Comparison of ENCODE assay signal across 12 mouse cellular contexts in the genomic region with DNA sequence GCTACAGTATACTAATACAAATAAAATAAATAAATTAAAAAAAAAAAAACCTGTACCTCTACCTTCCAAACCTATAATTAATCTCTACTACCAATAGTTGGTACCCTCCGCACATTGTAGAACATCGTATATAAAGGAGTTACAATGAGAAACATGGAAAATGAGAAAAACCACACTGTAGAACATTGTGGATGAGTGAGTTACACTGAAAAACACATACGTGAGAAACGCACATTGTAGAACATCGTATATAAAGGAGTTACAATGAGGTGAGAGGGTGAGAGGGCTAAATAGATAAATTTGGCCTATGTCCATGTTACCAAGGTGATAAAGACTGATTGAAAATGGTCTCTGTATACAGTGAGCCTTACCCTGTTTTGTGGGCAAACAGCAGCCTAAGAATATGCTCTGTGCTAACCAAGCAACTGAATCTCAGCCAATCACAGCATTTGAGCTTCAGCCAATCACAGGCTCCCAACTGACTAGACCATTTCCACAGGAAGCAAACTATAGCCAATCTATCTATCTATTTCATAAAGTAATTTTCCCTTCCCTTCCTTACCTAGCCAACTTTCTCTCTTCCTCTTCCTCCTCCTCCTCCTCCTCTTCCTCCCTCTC. TPM values are rescaled to one million over a fixed set of nuclear protein-coding genes. Genes with fewer than 3 reads are reported as not detected.
DNase-seq lines count a peak whose midpoint lies in the region; ATAC-seq and TF ChIP-seq lines count a peak whose summit lies in the region.
"Had no signal": no experiment of that assay in that cellular context is flagged by ENCODE, and none has a peak within 500 bp of the region (broad histone marks: within the 10 kb centered on the region; RNA-seq: fewer than 3 reads in every experiment).

No protein-coding gene starts in this region.

- WGBS in heart, postnatal 0 days, result 81% methylated on average over 5 of the region's 5 CpGs
- 75% methylated on average over 5 of the region's 5 CpGs for whole genome bisulfite sequencing in heart, embryonic 10.5 days
- 87% methylated on average over 5 of the region's 5 CpGs for WGBS in midbrain, embryonic 16.5 days
- 88% methylated on average over 5 of the region's 5 CpGs for WGBS in kidney, embryonic 16.5 days

- no peak overlapping the region for H3K4me2 ChIP-seq in heart, postnatal 0 days (ENCODE audit: low read depth, low read length)
- peak overlapping the region; percentile 43 for H3K4me2 ChIP-seq in midbrain, embryonic 16.5 days (ENCODE audit: low read length)
- no peak overlapping the region for H3K4me2 ChIP-seq in kidney, embryonic 16.5 days (replicated peaks; ENCODE audit: low read depth, low read length)
- H3K4me2 ChIP-seq: liver, embryonic 13.5 days had no signal

- H3K9ac ChIP-seq in heart, postnatal 0 days (replicated peaks; ENCODE audit: low read depth, low read length), result no peak overlapping the region
- H3K9ac ChIP-seq in midbrain, embryonic 16.5 days (ENCODE audit: low read depth, low read length), result no peak overlapping the region
- H3K9ac ChIP-seq in kidney, embryonic 16.5 days (replicated peaks; ENCODE audit: low read length), result no peak overlapping the region
- H3K9ac ChIP-seq: liver, embryonic 13.5 days had no signal

- ATAC-seq in heart, postnatal 0 days (ENCODE audit: insufficient read depth, low read depth), result peak; percentile 62; the same call in 1 of the 2 replicates
- peak; percentile 81 for ATAC-seq in midbrain, embryonic 16.5 days
- no peak for ATAC-seq in kidney, embryonic 16.5 days (ENCODE audit: low FRiP score, low TSS enrichment)

- DNase-seq in heart, postnatal 0 days (ENCODE audit: low spot score), result no peak
- DNase-seq in heart, embryonic 10.5 days (ENCODE audit: low spot score), result no peak
- DNase-seq in MEL-GATA-1-ER (ENCODE audit: extremely low read depth, low read depth), result peak; percentile 9
- DNase-seq in forelimb bud, embryonic 11.5 days (ENCODE audit: low read depth, low spot score), result peak; percentile 32
- DNase-seq in left cerebral cortex, postnatal 4 days, result no peak
- no peak for DNase-seq in thymus, postnatal 0 days (ENCODE audit: low spot score)
- DNase-seq: cerebellum, adult 11 months; liver, embryonic 13.5 days had no signal

- H3K9me3 ChIP-seq in heart, postnatal 0 days (replicated peaks; ENCODE audit: control insufficient read depth, low read length), result no peaks in the 10 kb centered on the region
- H3K9me3 ChIP-seq in heart, embryonic 10.5 days, result no peaks in the 10 kb centered on the region
- H3K9me3 ChIP-seq in midbrain, embryonic 16.5 days (replicated peaks; ENCODE audit: control insufficient read depth, low read length, poor library complexity, severe bottlenecking), result no peaks in the 10 kb centered on the region
- H3K9me3 ChIP-seq in kidney, embryonic 16.5 days (ENCODE audit: low read length), result no peaks in the 10 kb centered on the region; the same call in 1 of the 2 replicates
- H3K9me3 ChIP-seq: liver, embryonic 13.5 days had no signal

- no peaks in the 10 kb centered on the region for H3K4me1 ChIP-seq in heart, postnatal 0 days (ENCODE audit: control insufficient read depth, insufficient read depth)
- H3K4me1 ChIP-seq in heart, embryonic 10.5 days, result no peaks in the 10 kb centered on the region
- H3K4me1 ChIP-seq in midbrain, embryonic 16.5 days (ENCODE audit: control insufficient read depth, insufficient read depth, low read length), result 0 out of 2 replicates have a peak, but pooled peaks cover 2% of the 10 kb centered on the region
- H3K4me1 ChIP-seq in kidney, embryonic 16.5 days (ENCODE audit: insufficient read depth, low read length), result no peaks in the 10 kb centered on the region
- H3K4me1 ChIP-seq: liver, embryonic 13.5 days had no signal

- no peak overlapping the region for H3K4me3 ChIP-seq in heart, postnatal 0 days (ENCODE audit: low read depth, low read length)
- H3K4me3 ChIP-seq in heart, embryonic 10.5 days, result no peak overlapping the region
- H3K4me3 ChIP-seq in midbrain, embryonic 16.5 days (ENCODE audit: low read depth, low read length), result no peak overlapping the region; the same call in 1 of the 2 replicates
- no peak overlapping the region for H3K4me3 ChIP-seq in kidney, embryonic 16.5 days (ENCODE audit: low read length)
- H3K4me3 ChIP-seq: liver, embryonic 13.5 days had no signal

- H3K36me3 ChIP-seq in heart, postnatal 0 days (replicated peaks; ENCODE audit: control insufficient read depth, insufficient read depth, low read length), result no peaks in the 10 kb centered on the region
- H3K36me3 ChIP-seq in heart, embryonic 10.5 days, result no peaks in the 10 kb centered on the region
- no peaks in the 10 kb centered on the region for H3K36me3 ChIP-seq in midbrain, embryonic 16.5 days (ENCODE audit: control insufficient read depth, insufficient read depth, low read length)
- H3K36me3 ChIP-seq in kidney, embryonic 16.5 days (ENCODE audit: insufficient read depth, low read length), result no peaks in the 10 kb centered on the region
- H3K36me3 ChIP-seq: liver, embryonic 13.5 days had no signal

- H3K27me3 ChIP-seq in heart, postnatal 0 days (ENCODE audit: control insufficient read depth, insufficient read depth, low read length), result no peaks in the 10 kb centered on the region
- H3K27me3 ChIP-seq in heart, embryonic 10.5 days (ENCODE audit: insufficient read depth, poor library complexity, severe bottlenecking), result no peaks in the 10 kb centered on the region
- no peaks in the 10 kb centered on the region for H3K27me3 ChIP-seq in midbrain, embryonic 16.5 days (ENCODE audit: control insufficient read depth, insufficient read depth, low read depth, low read length)
- H3K27me3 ChIP-seq in kidney, embryonic 16.5 days (ENCODE audit: insufficient read depth, low read length), result no peaks in the 10 kb centered on the region
- H3K27me3 ChIP-seq: liver, embryonic 13.5 days had no signal

- TF ChIP-seq CTCF in heart, postnatal 0 days (IDR thresholded peaks at IDR 0.05; ENCODE audit: low read depth), result no peak

- intact Hi-C loops in left cerebral cortex, postnatal 4 days (cut with DNase I), result no loop called here

- TF ChIP-seq EP300 in heart, postnatal 0 days (IDR thresholded peaks at IDR 0.05; ENCODE audit: low read depth), result no peak

- H3K27ac ChIP-seq in heart, postnatal 0 days (ENCODE audit: low read depth), result no peak overlapping the region
- no peak overlapping the region for H3K27ac ChIP-seq in heart, embryonic 10.5 days
- H3K27ac ChIP-seq in midbrain, embryonic 16.5 days (ENCODE audit: low read length), result no peak overlapping the region
- H3K27ac ChIP-seq in kidney, embryonic 16.5 days (ENCODE audit: low read length), result no peak overlapping the region
- H3K27ac ChIP-seq: liver, embryonic 13.5 days had no signal

RNA-seq across cellular contexts. Expression of gene Cyp2b19, which starts 23.0 kb away (rescaled TPM):
- not detected in 2 replicates for total RNA-seq in heart, postnatal 0 days (2014; rRNA removed; ENCODE audit: low replicate concordance)
- not detected in 2 replicates for polyA plus RNA-seq in heart, postnatal 0 days (2015; fragmentation: Nextera tagmentation; extraction: Ambion mirVana)
- not detected in 2 replicates for polyA plus RNA-seq in heart, embryonic 10.5 days (2016; fragmentation: Nextera tagmentation; extraction: Ambion mirVana)
- polyA plus RNA-seq in midbrain, embryonic 16.5 days (2015; fragmentation: Nextera tagmentation; extraction: Ambion mirVana), result 0.93 and 1.0 TPM in 2 replicates
- total RNA-seq in left cerebral cortex, postnatal 4 days (2021), result not detected
- polyA plus RNA-seq in kidney, embryonic 16.5 days (2015; fragmentation: Nextera tagmentation; extraction: Ambion mirVana), result not detected in 2 replicates
- 0.07 TPM in 1 of 2 replicates, not detected in the other for polyA plus RNA-seq in thymus, postnatal 0 days (2015; fragmentation: Nextera tagmentation; extraction: Ambion mirVana)
- total RNA-seq: gastrocnemius, adult 8-10 months had no signal
- polyA plus RNA-seq: liver, embryonic 13.5 days; small intestine, adult 2 months had no signal

RNA-seq across cellular contexts. Expression of gene Cyp2g1, which starts 28.8 kb away (rescaled TPM):
- total RNA-seq in heart, postnatal 0 days (2014; rRNA removed; ENCODE audit: low replicate concordance), result not detected in 2 replicates
- polyA plus RNA-seq in heart, postnatal 0 days (2015; fragmentation: Nextera tagmentation; extraction: Ambion mirVana), result not detected in 2 replicates
- polyA plus RNA-seq in heart, embryonic 10.5 days (2016; fragmentation: Nextera tagmentation; extraction: Ambion mirVana), result not detected in 2 replicates
- polyA plus RNA-seq in midbrain, embryonic 16.5 days (2015; fragmentation: Nextera tagmentation; extraction: Ambion mirVana), result not detected in 2 replicates
- total RNA-seq in left cerebral cortex, postnatal 4 days (2021), result not detected
- not detected in 2 replicates for polyA plus RNA-seq in kidney, embryonic 16.5 days (2015; fragmentation: Nextera tagmentation; extraction: Ambion mirVana)
- polyA plus RNA-seq in thymus, postnatal 0 days (2015; fragmentation: Nextera tagmentation; extraction: Ambion mirVana), result 0.18 and 0.36 TPM in 2 replicates
- total RNA-seq: gastrocnemius, adult 8-10 months had no signal
- polyA plus RNA-seq: liver, embryonic 13.5 days; small intestine, adult 2 months had no signal

RNA-seq across cellular contexts. Expression of gene Cyp2a5, which starts 55.2 kb away (rescaled TPM):
- total RNA-seq in heart, postnatal 0 days (2014; rRNA removed; ENCODE audit: low replicate concordance), result not detected in 2 replicates
- not detected in 2 replicates for polyA plus RNA-seq in heart, postnatal 0 days (2015; fragmentation: Nextera tagmentation; extraction: Ambion mirVana)
- not detected in 2 replicates for polyA plus RNA-seq in heart, embryonic 10.5 days (2016; fragmentation: Nextera tagmentation; extraction: Ambion mirVana)
- polyA plus RNA-seq in midbrain, embryonic 16.5 days (2015; fragmentation: Nextera tagmentation; extraction: Ambion mirVana), result 0.88 and 1.0 TPM in 2 replicates
- not detected for total RNA-seq in left cerebral cortex, postnatal 4 days (2021)
- polyA plus RNA-seq in kidney, embryonic 16.5 days (2015; fragmentation: Nextera tagmentation; extraction: Ambion mirVana), result not detected in 2 replicates
- polyA plus RNA-seq in thymus, postnatal 0 days (2015; fragmentation: Nextera tagmentation; extraction: Ambion mirVana), result 2.3 and 3.0 TPM in 2 replicates
- polyA plus RNA-seq: small intestine, adult 2 months had no signal

Comparison
In these comparisons a context has a peak if more than half of its experiments do, and no peak if none do; other contexts are left out.
1. DNase-seq: peak in MEL-GATA-1-ER (single experiment) and forelimb bud, embryonic 11.5 days (single experiment); none in heart, postnatal 0 days (single experiment), heart, embryonic 10.5 days (single experiment), left cerebral cortex, postnatal 4 days (single experiment) and thymus, postnatal 0 days (single experiment).